Mouse (Mus musculus) midbrain, postnatal 0 days (tissue): Measurements from ENCODE around the gene Olfr651. TPM values are rescaled to one million over a fixed set of nuclear protein-coding genes. Genes with fewer than 3 reads are reported as not detected.
A peak's percentile ranks its signal among the peaks of the same experiment; 100 is the strongest.

Experiments
- ATAC-seq: fragments of 200-750 bp; cut with Nextera tagmentation; 2 replicates; pipeline ENCODE4 v1.8.0; 2017; ENCODE audit warnings: moderate number of reproducible peaks, mild to moderate bottlenecking, moderate TSS enrichment, moderate library complexity; ENCODE audit not compliant: low FRiP score
- DNase-seq: peaks from one replicate; pipeline ENCODE4 v3.0.0-alpha.2; 2015; ENCODE audit warnings: low spot score
- H3K27ac ChIP-seq: fragments of 300-500 bp; sonication (generic); 2 replicates; pipeline ENCODE4 v1.5.1; 2014; ENCODE audit warnings: low read depth, mild to moderate bottlenecking, low read length, mixed read lengths
- H3K27me3 ChIP-seq: fragments of 300-500 bp; sonication (generic); 2 replicates; pipeline ENCODE4 v1.6.1; 2014; ENCODE audit warnings: low read length, control low read depth, mixed read lengths; ENCODE audit not compliant: insufficient read depth
- H3K36me3 ChIP-seq: fragments of 300-500 bp; sonication (generic); 2 replicates; pipeline ENCODE4 v1.6.1; 2014; ENCODE audit warnings: low read length, control low read depth, mixed read lengths; ENCODE audit not compliant: insufficient read depth
- H3K4me1 ChIP-seq: fragments of 300-500 bp; sonication (generic); 2 replicates; pipeline ENCODE4 v1.6.1; 2014; ENCODE audit warnings: mild to moderate bottlenecking, control low read depth, antibody characterized with exemption, low read length, mixed read lengths; ENCODE audit not compliant: insufficient read depth
- H3K4me2 ChIP-seq: fragments of 300-500 bp; sonication (generic); 2 replicates; pipeline ENCODE4 v1.6.1; 2014; ENCODE audit warnings: low read depth, mild to moderate bottlenecking, low read length, mixed read lengths; ENCODE audit not compliant: poor library complexity, severe bottlenecking
- H3K4me3 ChIP-seq: fragments of 300-500 bp; sonication (generic); 2 replicates; pipeline ENCODE4 v1.5.1; 2014; ENCODE audit warnings: low read depth, mild to moderate bottlenecking, low read length, moderate library complexity
- H3K9ac ChIP-seq: fragments of 300-500 bp; sonication (generic); replicated peaks from 2 replicates; pipeline ENCODE4 v1.6.1; 2014; ENCODE audit warnings: mild to moderate bottlenecking, low read length, moderate library complexity, mixed read lengths; ENCODE audit not compliant: poor library complexity, severe bottlenecking
- H3K9me3 ChIP-seq: fragments of 300-500 bp; sonication (generic); 2 replicates; pipeline ENCODE4 v1.6.1; 2016; ENCODE audit warnings: low read length, control low read depth
- CTCF ChIP-seq: IDR thresholded peaks from 2 replicates; pipeline ENCODE4 v1.5.1; 2016; ENCODE audit warnings: antibody characterized with exemption, mild to moderate bottlenecking
- WGBS: fragments of 180-500 bp; shearing (Covaris S2); extraction: QIAGEN DNeasy Blood & Tissue Kit; methylation state at CpG from one replicate; pipeline ENCODE4 v1.1.7; 2014; 5-methylcytosine and 5-hydroxymethylcytosine counted together
- polyA plus RNA-seq: library from polyadenylated mRNA; unstranded; fragments of >200 nt; fragmentation: Nextera tagmentation; extraction: Ambion mirVana; gene quantifications from 2 replicates; pipeline ENCODE4 v1.2.1, GENCODE M21; 2015
- total RNA-seq: library from RNA; depleted of rRNA; stranded (reverse); fragments of >200 nt; gene quantifications from 2 replicates; pipeline ENCODE4 v1.2.3, GENCODE M21; 2014; rRNA removed

Gene Olfr651
- total and polyA plus RNA-seq, 2 experiments from 2014 or later, result not detected

DNA sequence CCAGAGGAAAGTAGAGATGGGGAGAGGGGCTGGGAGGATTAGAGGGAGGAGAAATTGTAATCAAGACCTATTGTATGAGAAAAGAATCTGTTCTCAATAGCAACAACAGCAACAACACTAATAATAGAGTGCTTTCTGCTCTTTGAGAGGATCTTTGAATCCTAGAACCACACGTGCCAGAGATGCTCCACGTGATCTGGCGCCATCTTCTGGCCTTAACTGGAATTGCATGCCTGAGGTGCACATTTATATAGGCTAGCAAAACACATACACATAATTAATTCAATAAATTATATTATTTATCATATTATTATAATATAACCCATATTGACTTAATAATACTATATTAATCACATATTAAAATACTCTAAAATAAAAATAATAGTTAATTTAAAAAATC, 53.2 kb downstream of the Olfr651 start:
- Histone ChIP-seq H3K36me3 (no peaks in the 10 kb centered on the region), H3K4me1 (no peaks in the 10 kb centered on the region), H3K9me3 (no peaks in the 10 kb centered on the region), H3K4me2 (no peak overlapping the region), H3K9ac (no peak overlapping the region), H3K4me3 (no peak overlapping the region), H3K27ac (no peak overlapping the region), H3K27me3 (no peaks in the 10 kb centered on the region)
- ATAC-seq, result no peak
- no peak for DNase-seq
- peak; percentile 61 for TF ChIP-seq CTCF
- WGBS, result 1% methylated on average over 3 of the region's 3 CpGs

Other genes with a start within 250 kb of the Olfr651 start
- 0.71 and 5.0 TPM in 2 replicates for gene Trim12a, start 234.7 kb upstream of the Olfr651 start, total RNA-seq
- 1.3 and 2.2 TPM in 2 replicates for gene Trim12a, start 234.7 kb upstream of the Olfr651 start, polyA plus RNA-seq
- 0.19 TPM in 1 of 2 replicates, not detected in the other for gene Trim34b, start 220.7 kb upstream of the Olfr651 start, total RNA-seq
- gene Trim34b, start 220.7 kb upstream of the Olfr651 start, polyA plus RNA-seq, result not detected in 2 replicates
- gene Trim12c, start 196.8 kb upstream of the Olfr651 start, total RNA-seq, result 3.5 and 3.6 TPM in 2 replicates
- gene Trim12c, start 196.8 kb upstream of the Olfr651 start, polyA plus RNA-seq, result 0.57 and 0.58 TPM in 2 replicates
- gene Trim30b, start 180.2 kb upstream of the Olfr651 start, total RNA-seq, result not detected in 2 replicates
- 0.11 TPM in 1 of 2 replicates, not detected in the other for gene Trim30b, start 180.2 kb upstream of the Olfr651 start, polyA plus RNA-seq
- 0.88 TPM in 1 of 2 replicates, not detected in the other for gene Trim30c, start 149.3 kb upstream of the Olfr651 start, total RNA-seq
- gene Trim30c, start 149.3 kb upstream of the Olfr651 start, polyA plus RNA-seq, result 0.16 TPM in 1 of 2 replicates, not detected in the other
- gene Trim30a, start 84.9 kb upstream of the Olfr651 start, total RNA-seq, result 1.5 and 1.7 TPM in 2 replicates
- 0.73 and 0.94 TPM in 2 replicates for gene Trim30a, start 84.9 kb upstream of the Olfr651 start, polyA plus RNA-seq
- gene Trim30d, start 42.3 kb upstream of the Olfr651 start, total RNA-seq, result 1.7 and 1.9 TPM in 2 replicates
- 0.90 and 1.1 TPM in 2 replicates for gene Trim30d, start 42.3 kb upstream of the Olfr651 start, polyA plus RNA-seq
- not detected in 2 replicates for gene Olfr652, start 10.8 kb downstream of the Olfr651 start, total RNA-seq
- gene Olfr652, start 10.8 kb downstream of the Olfr651 start, polyA plus RNA-seq, result not detected in 2 replicates
- gene Olfr653, start 27.2 kb downstream of the Olfr651 start, total RNA-seq, result not detected in 2 replicates
- gene Olfr653, start 27.2 kb downstream of the Olfr651 start, polyA plus RNA-seq, result not detected in 2 replicates
- not detected in 2 replicates for gene Olfr654, start 36.9 kb downstream of the Olfr651 start, total RNA-seq
- gene Olfr654, start 36.9 kb downstream of the Olfr651 start, polyA plus RNA-seq, result not detected in 2 replicates
- gene Olfr655, start 51.6 kb downstream of the Olfr651 start, total RNA-seq, result 0.38 TPM in 1 of 2 replicates, not detected in the other
- not detected in 2 replicates for gene Olfr655, start 51.6 kb downstream of the Olfr651 start, polyA plus RNA-seq
- not detected in 2 replicates for gene Olfr656, start 63.8 kb downstream of the Olfr651 start, total RNA-seq
- not detected in 2 replicates for gene Olfr656, start 63.8 kb downstream of the Olfr651 start, polyA plus RNA-seq
- not detected in 2 replicates for gene Olfr657, start 74.7 kb downstream of the Olfr651 start, total RNA-seq
- gene Olfr657, start 74.7 kb downstream of the Olfr651 start, polyA plus RNA-seq, result not detected in 2 replicates
- 0.05 and 0.42 TPM in 2 replicates for gene Olfr658, start 97.2 kb downstream of the Olfr651 start, total RNA-seq
- 0.20 and 0.25 TPM in 2 replicates for gene Olfr658, start 97.2 kb downstream of the Olfr651 start, polyA plus RNA-seq
- gene Olfr659, start 116.6 kb downstream of the Olfr651 start, total RNA-seq, result not detected in 2 replicates
- gene Olfr659, start 116.6 kb downstream of the Olfr651 start, polyA plus RNA-seq, result not detected in 2 replicates
- gene Olfr661, start 136.4 kb downstream of the Olfr651 start, total RNA-seq, result not detected in 2 replicates
- not detected in 2 replicates for gene Olfr661, start 136.4 kb downstream of the Olfr651 start, polyA plus RNA-seq
- gene Usp17le, start 227.3 kb downstream of the Olfr651 start, total RNA-seq, result not detected in 2 replicates
- gene Usp17le, start 227.3 kb downstream of the Olfr651 start, polyA plus RNA-seq, result not detected in 2 replicates